Mouse (Mus musculus) CH12.LX (cell line): ENCODE data around the gene Pnpo.

Source experiments
- MAZ ChIP-seq: IDR thresholded peaks from 2 replicates; pipeline ENCODE4 v1.6.1; 2012; ENCODE audit warnings: low read depth, mild to moderate bottlenecking, inconsistent platforms, low read length, improper control_type of control experiment, moderate library complexity
- SMC3 ChIP-seq: IDR thresholded peaks from 2 replicates; pipeline ENCODE4 v1.6.1; 2011; ENCODE audit warnings: low read depth, low read length, improper control_type of control experiment

GRCm38 (mm10) chr11:96978401-96979246, 34.8 kb upstream of the Pnpo start:
- TF ChIP-seq SMC3 (no peak; the same call in none of the 2 replicates), MAZ (no peak)
